Mouse (Mus musculus): ENCODE data around the gene Kl. TPM values are rescaled to one million over a fixed set of nuclear protein-coding genes. Genes with fewer than 3 reads are reported as not detected.

The Kl gene
- polyA plus RNA-seq, 1 experiment = 0.28 TPM

DNA sequence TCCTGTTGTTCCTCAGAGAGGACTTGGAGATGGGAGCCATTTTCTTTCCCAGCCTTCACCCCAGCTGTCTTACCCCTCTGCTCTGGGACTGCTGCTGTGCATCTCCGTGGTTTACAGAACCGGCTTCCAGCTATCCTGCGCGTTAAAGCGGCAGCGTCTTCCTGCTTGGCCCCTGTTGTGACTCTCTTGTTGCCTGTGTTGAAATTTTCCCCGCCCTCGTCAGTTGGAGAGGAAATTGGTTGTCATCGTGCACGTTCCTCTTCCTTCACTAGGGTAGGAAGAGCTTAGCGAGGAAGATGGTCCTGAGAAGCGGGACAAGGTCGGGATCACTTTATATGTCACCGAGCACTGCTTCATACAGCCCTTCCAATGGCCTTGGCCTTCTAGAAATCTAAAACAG is 68.4 kb downstream of the Kl start:
- Histone ChIP-seq H3K27me3 (ENCODE audit: control insufficient read depth, insufficient read depth, low read length) (no peaks in the 10 kb centered on the region), H3K4me3 (ENCODE audit: control insufficient read depth, insufficient read depth, low read length) (no peak overlapping the region), H3K27ac (ENCODE audit: control insufficient read depth, insufficient read depth, low read length) (no peak overlapping the region), H3K36me3 (ENCODE audit: control insufficient read depth, insufficient read depth, low read length) (no peaks in the 10 kb centered on the region), H3K4me1 (replicated peaks; ENCODE audit: control insufficient read depth, insufficient read depth, low read length) (no peaks in the 10 kb centered on the region)
- no peak for DNase-seq
- TF ChIP-seq CTCF (IDR thresholded peaks at IDR 0.05; ENCODE audit: borderline replicate concordance, control insufficient read depth, extremely low read depth, insufficient read depth, low read length, poor library complexity) = no peak
- TF ChIP-seq POLR2A (IDR thresholded peaks at IDR 0.05; ENCODE audit: control insufficient read depth, extremely low read depth, insufficient read depth, low read length, poor library complexity) = no peak
- WGBS = 68% methylated on average over 14 of the region's 14 CpGs

GRCm38 (mm10) chr5:151022026-151022425 is 69.6 kb downstream of the Kl start:
- Histone ChIP-seq H3K36me3 (ENCODE audit: control insufficient read depth, insufficient read depth, low read length) (no peaks in the 10 kb centered on the region), H3K4me1 (replicated peaks; ENCODE audit: control insufficient read depth, insufficient read depth, low read length) (no peaks in the 10 kb centered on the region), H3K27me3 (ENCODE audit: control insufficient read depth, insufficient read depth, low read length) (no peaks in the 10 kb centered on the region), H3K27ac (ENCODE audit: control insufficient read depth, insufficient read depth, low read length) (no peak overlapping the region), H3K4me3 (ENCODE audit: control insufficient read depth, insufficient read depth, low read length) (no peak overlapping the region)
- DNase-seq = no peak
- no peak for TF ChIP-seq CTCF (IDR thresholded peaks at IDR 0.05; ENCODE audit: borderline replicate concordance, control insufficient read depth, extremely low read depth, insufficient read depth, low read length, poor library complexity)
- TF ChIP-seq POLR2A (IDR thresholded peaks at IDR 0.05; ENCODE audit: control insufficient read depth, extremely low read depth, insufficient read depth, low read length, poor library complexity) = no peak
- WGBS = 90% methylated on average over 7 of the region's 7 CpGs

DNA sequence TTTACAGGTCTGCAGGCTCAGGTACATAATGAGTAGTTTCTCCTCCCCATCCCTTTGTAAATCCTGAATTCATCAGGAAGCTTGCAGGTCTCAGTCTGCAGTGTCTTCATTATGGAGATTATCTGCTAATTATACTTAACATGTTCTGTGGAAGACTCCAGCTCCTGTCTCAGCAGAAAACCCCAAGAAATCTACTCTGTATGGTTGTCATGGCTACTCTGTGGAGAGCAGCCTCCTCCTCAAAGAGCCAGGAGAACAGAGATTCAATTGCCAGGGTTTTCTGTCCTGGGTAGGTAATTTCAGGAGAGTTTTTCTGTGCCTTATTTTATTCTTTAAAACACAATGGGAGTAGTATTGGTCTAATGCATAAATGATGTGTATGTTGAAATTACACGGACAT is 70.5 kb downstream of the Kl start:
- no peak for DNase-seq
- no peaks in the 10 kb centered on the region for H3K36me3 ChIP-seq (ENCODE audit: control insufficient read depth, insufficient read depth, low read length)
- WGBS = 85% methylated on average over 1 of the region's 1 CpGs
- H3K27ac ChIP-seq (ENCODE audit: control insufficient read depth, insufficient read depth, low read length) = no peak overlapping the region
- TF ChIP-seq POLR2A (IDR thresholded peaks at IDR 0.05; ENCODE audit: control insufficient read depth, extremely low read depth, insufficient read depth, low read length, poor library complexity) (no peak), CTCF (IDR thresholded peaks at IDR 0.05; ENCODE audit: borderline replicate concordance, control insufficient read depth, extremely low read depth, insufficient read depth, low read length, poor library complexity) (no peak)
- no peaks in the 10 kb centered on the region for H3K4me1 ChIP-seq (replicated peaks; ENCODE audit: control insufficient read depth, insufficient read depth, low read length)
- no peaks in the 10 kb centered on the region for H3K27me3 ChIP-seq (ENCODE audit: control insufficient read depth, insufficient read depth, low read length)
- H3K4me3 ChIP-seq (ENCODE audit: control insufficient read depth, insufficient read depth, low read length) = no peak overlapping the region

- Histone ChIP-seq H3K4me1 (replicated peaks; ENCODE audit: control insufficient read depth, insufficient read depth, low read length) (no peaks in the 10 kb centered on the region), H3K36me3 (ENCODE audit: control insufficient read depth, insufficient read depth, low read length) (no peaks in the 10 kb centered on the region), H3K27ac (ENCODE audit: control insufficient read depth, insufficient read depth, low read length) (no peak overlapping the region), H3K27me3 (ENCODE audit: control insufficient read depth, insufficient read depth, low read length) (no peaks in the 10 kb centered on the region), H3K4me3 (ENCODE audit: control insufficient read depth, insufficient read depth, low read length) (no peak overlapping the region)
- TF ChIP-seq POLR2A (IDR thresholded peaks at IDR 0.05; ENCODE audit: control insufficient read depth, extremely low read depth, insufficient read depth, low read length, poor library complexity) (no peak), CTCF (IDR thresholded peaks at IDR 0.05; ENCODE audit: borderline replicate concordance, control insufficient read depth, extremely low read depth, insufficient read depth, low read length, poor library complexity) (no peak)
- 89% methylated on average over 8 of the region's 8 CpGs for WGBS
- no peak for DNase-seq
These were observed 71.1 kb downstream of the Kl start for GRCm38 (mm10) chr5:151023461-151023860.

- no peaks in the 10 kb centered on the region for H3K4me1 ChIP-seq (replicated peaks; ENCODE audit: control insufficient read depth, insufficient read depth, low read length)
- H3K4me3 ChIP-seq (ENCODE audit: control insufficient read depth, insufficient read depth, low read length) = no peak overlapping the region
- H3K27ac ChIP-seq (ENCODE audit: control insufficient read depth, insufficient read depth, low read length) = no peak overlapping the region
- DNase-seq = no peak
- no peaks in the 10 kb centered on the region for H3K27me3 ChIP-seq (ENCODE audit: control insufficient read depth, insufficient read depth, low read length)
- no peaks in the 10 kb centered on the region for H3K36me3 ChIP-seq (ENCODE audit: control insufficient read depth, insufficient read depth, low read length)
- no peak for TF ChIP-seq POLR2A (IDR thresholded peaks at IDR 0.05; ENCODE audit: control insufficient read depth, extremely low read depth, insufficient read depth, low read length, poor library complexity)
- TF ChIP-seq CTCF (IDR thresholded peaks at IDR 0.05; ENCODE audit: borderline replicate concordance, control insufficient read depth, extremely low read depth, insufficient read depth, low read length, poor library complexity) = no peak
- 90% methylated on average over 2 of the region's 2 CpGs for WGBS
These were observed 72.1 kb downstream of the Kl start for GRCm38 (mm10) chr5:151024483-151024882.

- DNase-seq = no peak
- H3K4me1 ChIP-seq (replicated peaks; ENCODE audit: control insufficient read depth, insufficient read depth, low read length) = no peaks in the 10 kb centered on the region
- H3K4me3 ChIP-seq (ENCODE audit: control insufficient read depth, insufficient read depth, low read length) = no peak overlapping the region
- no peak for TF ChIP-seq CTCF (IDR thresholded peaks at IDR 0.05; ENCODE audit: borderline replicate concordance, control insufficient read depth, extremely low read depth, insufficient read depth, low read length, poor library complexity)
- no peak for TF ChIP-seq POLR2A (IDR thresholded peaks at IDR 0.05; ENCODE audit: control insufficient read depth, extremely low read depth, insufficient read depth, low read length, poor library complexity)
- no peaks in the 10 kb centered on the region for H3K27me3 ChIP-seq (ENCODE audit: control insufficient read depth, insufficient read depth, low read length)
- WGBS = 84% methylated on average over 4 of the region's 4 CpGs
- H3K36me3 ChIP-seq (ENCODE audit: control insufficient read depth, insufficient read depth, low read length) = no peaks in the 10 kb centered on the region
- no peak overlapping the region for H3K27ac ChIP-seq (ENCODE audit: control insufficient read depth, insufficient read depth, low read length)
These were observed 73.7 kb downstream of the Kl start for GRCm38 (mm10) chr5:151026069-151026468.

GRCm38 (mm10) chr5:151027171-151027570 is 74.8 kb downstream of the Kl start:
- no peaks in the 10 kb centered on the region for H3K36me3 ChIP-seq (ENCODE audit: control insufficient read depth, insufficient read depth, low read length)
- TF ChIP-seq POLR2A (IDR thresholded peaks at IDR 0.05; ENCODE audit: control insufficient read depth, extremely low read depth, insufficient read depth, low read length, poor library complexity) = no peak
- TF ChIP-seq CTCF (IDR thresholded peaks at IDR 0.05; ENCODE audit: borderline replicate concordance, control insufficient read depth, extremely low read depth, insufficient read depth, low read length, poor library complexity) = no peak
- H3K27ac ChIP-seq (ENCODE audit: control insufficient read depth, insufficient read depth, low read length) = no peak overlapping the region
- no peaks in the 10 kb centered on the region for H3K27me3 ChIP-seq (ENCODE audit: control insufficient read depth, insufficient read depth, low read length)
- no peak overlapping the region for H3K4me3 ChIP-seq (ENCODE audit: control insufficient read depth, insufficient read depth, low read length)
- DNase-seq = no peak
- 87% methylated on average over 7 of the region's 7 CpGs for WGBS
- no peaks in the 10 kb centered on the region for H3K4me1 ChIP-seq (replicated peaks; ENCODE audit: control insufficient read depth, insufficient read depth, low read length)
